Mouse (Mus musculus) heart, embryonic 13.5 days (tissue): Measurements from ENCODE around the gene Vim. TPM values are rescaled to one million over a fixed set of nuclear protein-coding genes. Genes with fewer than 3 reads are reported as not detected.

Source experiments
- ATAC-seq: fragments of 200-750 bp; cut with Nextera tagmentation; 2 replicates; pipeline ENCODE4 v1.8.0; 2017; ENCODE audit warnings: moderate TSS enrichment; ENCODE audit not compliant: insufficient number of reproducible peaks, low FRiP score, low TSS enrichment; ENCODE audit errors: extremely low read depth
- H3K27ac ChIP-seq: fragments of 300-500 bp; sonication (generic); replicated peaks from 2 replicates; pipeline ENCODE4 v1.5.1; 2015; ENCODE audit warnings: moderate library complexity, mild to moderate bottlenecking, inconsistent platforms
- H3K27me3 ChIP-seq: fragments of 300-500 bp; sonication (generic); replicated peaks from 2 replicates; pipeline ENCODE4 v1.6.1; 2015; ENCODE audit warnings: mild to moderate bottlenecking, inconsistent platforms
- H3K36me3 ChIP-seq: fragments of 300-500 bp; sonication (generic); 2 replicates; pipeline ENCODE4 v1.6.1; 2015; ENCODE audit warnings: mild to moderate bottlenecking, inconsistent platforms
- H3K4me1 ChIP-seq: fragments of 300-500 bp; sonication (generic); 2 replicates; pipeline ENCODE4 v1.6.1; 2015; ENCODE audit warnings: inconsistent platforms
- H3K4me2 ChIP-seq: fragments of 300-500 bp; sonication (generic); 2 replicates; pipeline ENCODE4 v1.6.1; 2015; ENCODE audit warnings: inconsistent platforms, mild to moderate bottlenecking, moderate library complexity
- H3K4me3 ChIP-seq: fragments of 300-500 bp; sonication (generic); 2 replicates; pipeline ENCODE4 v1.5.1; 2015; ENCODE audit warnings: moderate library complexity, mild to moderate bottlenecking, inconsistent platforms
- H3K9ac ChIP-seq: fragments of 300-500 bp; sonication (generic); 2 replicates; pipeline ENCODE4 v1.6.1; 2015; ENCODE audit warnings: inconsistent platforms, mild to moderate bottlenecking, moderate library complexity
- H3K9me3 ChIP-seq: fragments of 300-500 bp; sonication (generic); 2 replicates; pipeline ENCODE4 v1.6.1; 2016; ENCODE audit warnings: inconsistent platforms
- WGBS: fragments of 180-500 bp; shearing (Covaris S2); methylation state at CpG from one replicate; pipeline ENCODE4 v1.1.7; 2015; ENCODE audit warnings: mixed read lengths; 5-methylcytosine and 5-hydroxymethylcytosine counted together
- polyA plus RNA-seq: library from polyadenylated mRNA; unstranded; fragments of >200 nt; fragmentation: Nextera tagmentation; extraction: Ambion mirVana; gene quantifications from 2 replicates; pipeline ENCODE4 v1.2.1, GENCODE M21; 2015

Vim gene
- polyA plus RNA-seq, 1 experiment from 2014 or later: 987 TPM

DNA sequence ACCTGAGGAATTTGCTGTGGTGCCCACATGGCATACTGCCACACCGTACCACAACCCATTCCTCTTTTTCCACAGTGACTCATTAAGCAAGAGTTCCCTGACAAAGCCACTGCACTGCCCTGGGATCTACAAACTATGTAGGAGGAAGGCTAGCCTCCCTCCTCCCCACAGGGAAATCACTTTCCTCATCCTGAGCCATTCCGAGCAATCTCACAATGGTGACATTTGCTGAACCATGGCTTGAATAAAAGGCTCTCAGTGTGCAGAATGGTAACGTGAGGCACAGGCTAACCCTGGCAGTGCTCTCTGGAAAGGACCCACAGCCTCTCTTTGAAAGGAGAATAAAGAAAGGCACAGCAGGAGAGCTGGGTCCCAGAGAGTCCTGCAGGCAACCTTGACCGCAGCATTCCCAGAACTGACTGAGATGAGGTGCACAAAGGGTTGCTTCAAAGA, 1.6 kb upstream of the Vim start:
- peak overlapping the region; percentile 99 for H3K9ac ChIP-seq
- H3K4me3 ChIP-seq: no peak overlapping the region
- peaks cover 14% of the 10 kb centered on the region for H3K36me3 ChIP-seq
- no peak for ATAC-seq
- peak overlapping the region; percentile 67 for H3K4me2 ChIP-seq
- H3K4me1 ChIP-seq: peaks cover 23% of the 10 kb centered on the region
- H3K9me3 ChIP-seq: no peaks in the 10 kb centered on the region
- H3K27ac ChIP-seq: peak overlapping the region; percentile 99
- no peaks in the 10 kb centered on the region for H3K27me3 ChIP-seq
- 38% methylated on average over 4 of the region's 4 CpGs for WGBS

DNA sequence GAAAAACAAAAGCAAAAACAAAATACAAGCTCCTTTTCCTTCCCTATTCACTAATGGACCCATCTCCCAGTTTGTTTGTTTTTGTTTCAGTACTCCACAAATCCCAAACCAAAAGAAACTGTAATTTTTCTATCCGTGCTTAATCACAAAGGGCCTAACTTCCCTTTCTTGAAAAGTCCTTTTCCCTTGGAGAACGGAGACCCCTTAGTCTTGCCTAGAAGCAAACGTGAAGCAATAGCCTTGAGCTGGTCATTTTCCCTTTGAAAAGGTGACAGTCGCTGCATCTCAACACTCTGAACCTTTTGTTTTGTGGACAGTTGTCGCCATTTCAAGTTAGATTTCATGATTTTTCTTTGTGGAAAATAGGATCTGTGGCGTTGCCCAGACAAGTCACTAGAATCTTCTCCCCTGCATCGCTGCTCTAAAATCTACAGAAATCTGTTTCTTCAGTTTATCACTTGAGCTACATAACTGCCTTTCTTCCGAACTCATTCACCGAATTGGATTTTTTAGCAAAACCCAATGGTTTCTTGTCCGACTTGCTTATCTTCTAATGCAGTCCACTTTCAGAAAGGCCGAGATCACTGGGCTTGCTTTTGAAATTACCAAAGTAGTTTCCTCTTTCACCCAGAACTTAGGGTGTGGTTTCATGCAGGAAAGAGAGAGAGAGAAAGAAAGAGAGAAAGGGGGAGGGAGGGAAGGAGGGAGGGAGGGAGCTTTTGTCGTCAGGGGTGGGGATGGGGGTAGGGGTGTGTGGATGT, 900 bp upstream of the Vim start:
- no peaks in the 10 kb centered on the region for H3K27me3 ChIP-seq
- 11% methylated on average over 12 of the region's 12 CpGs for WGBS
- H3K4me1 ChIP-seq: peaks cover 25% of the 10 kb centered on the region
- peak overlapping the region; percentile 97 for H3K4me3 ChIP-seq
- H3K27ac ChIP-seq: peak overlapping the region; percentile 99
- peaks cover 19% of the 10 kb centered on the region for H3K36me3 ChIP-seq
- no peak for ATAC-seq
- peak overlapping the region; percentile 99 for H3K9ac ChIP-seq
- H3K9me3 ChIP-seq: no peaks in the 10 kb centered on the region
- H3K4me2 ChIP-seq: peak overlapping the region; percentile 67

DNA sequence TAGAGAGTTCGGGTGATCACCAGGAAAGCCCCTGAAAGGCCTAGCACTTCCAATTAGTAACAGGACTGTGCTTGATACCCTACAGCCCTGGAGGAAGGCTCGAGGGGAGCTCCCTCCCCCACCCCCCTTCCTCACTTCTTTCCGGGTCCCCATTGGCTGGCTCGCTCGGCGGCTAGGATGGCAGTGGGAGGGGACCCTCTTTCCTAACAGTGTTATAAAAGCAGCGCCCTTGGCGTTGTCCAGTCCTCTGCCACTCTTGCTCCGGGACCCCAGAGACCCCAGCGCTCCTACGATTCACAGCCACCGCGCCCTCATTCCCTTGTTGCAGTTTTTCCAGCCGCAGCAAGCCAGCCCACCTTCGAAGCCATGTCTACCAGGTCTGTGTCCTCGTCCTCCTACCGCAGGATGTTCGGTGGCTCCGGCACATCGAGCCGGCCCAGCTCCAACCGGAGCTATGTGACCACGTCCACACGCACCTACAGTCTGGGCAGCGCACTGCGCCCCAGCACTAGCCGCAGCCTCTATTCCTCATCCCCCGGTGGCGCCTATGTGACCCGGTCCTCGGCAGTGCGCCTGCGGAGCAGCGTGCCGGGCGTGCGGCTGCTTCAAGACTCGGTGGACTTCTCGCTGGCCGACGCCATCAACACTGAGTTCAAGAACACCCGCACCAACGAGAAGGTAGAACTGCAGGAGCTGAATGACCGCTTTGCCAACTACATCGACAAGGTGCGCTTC, 506 bp downstream of the Vim start:
- Histone ChIP-seq H3K4me1 (peaks cover 31% of the 10 kb centered on the region), H3K9ac (peak overlapping the region; percentile 99), H3K9me3 (no peaks in the 10 kb centered on the region), H3K4me3 (peak overlapping the region; percentile 97), H3K36me3 (peaks cover 31% of the 10 kb centered on the region), H3K4me2 (peak overlapping the region; percentile 67), H3K27ac (peak overlapping the region; percentile 99), H3K27me3 (no peaks in the 10 kb centered on the region)
- peak; percentile 82 for ATAC-seq
- under 1% methylated on average over 46 of the region's 46 CpGs for WGBS

DNA sequence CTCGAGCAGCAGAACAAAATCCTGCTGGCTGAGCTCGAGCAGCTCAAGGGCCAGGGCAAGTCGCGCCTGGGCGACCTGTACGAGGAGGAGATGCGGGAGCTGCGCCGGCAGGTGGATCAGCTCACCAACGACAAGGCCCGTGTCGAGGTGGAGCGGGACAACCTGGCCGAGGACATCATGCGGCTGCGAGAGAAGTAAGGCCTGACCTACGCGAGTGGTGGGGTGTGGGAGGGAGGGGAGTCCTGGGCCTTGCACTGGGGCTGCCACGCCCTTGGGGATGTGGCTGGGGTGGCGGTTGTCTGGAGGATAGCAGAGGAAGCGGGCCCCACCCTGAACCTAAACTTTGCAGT, 1.0 kb downstream of the Vim start:
- 0% methylated on average over 21 of the region's 21 CpGs for whole genome bisulfite sequencing
- H3K27ac ChIP-seq: peak overlapping the region; percentile 99
- no peak for ATAC-seq
- no peaks in the 10 kb centered on the region for H3K9me3 ChIP-seq
- H3K4me3 ChIP-seq: peak overlapping the region; percentile 97
- peak overlapping the region; percentile 67 for H3K4me2 ChIP-seq
- H3K27me3 ChIP-seq: no peaks in the 10 kb centered on the region
- H3K9ac ChIP-seq: peak overlapping the region; percentile 99
- H3K36me3 ChIP-seq: peaks cover 36% of the 10 kb centered on the region
- peaks cover 33% of the 10 kb centered on the region for H3K4me1 ChIP-seq

DNA sequence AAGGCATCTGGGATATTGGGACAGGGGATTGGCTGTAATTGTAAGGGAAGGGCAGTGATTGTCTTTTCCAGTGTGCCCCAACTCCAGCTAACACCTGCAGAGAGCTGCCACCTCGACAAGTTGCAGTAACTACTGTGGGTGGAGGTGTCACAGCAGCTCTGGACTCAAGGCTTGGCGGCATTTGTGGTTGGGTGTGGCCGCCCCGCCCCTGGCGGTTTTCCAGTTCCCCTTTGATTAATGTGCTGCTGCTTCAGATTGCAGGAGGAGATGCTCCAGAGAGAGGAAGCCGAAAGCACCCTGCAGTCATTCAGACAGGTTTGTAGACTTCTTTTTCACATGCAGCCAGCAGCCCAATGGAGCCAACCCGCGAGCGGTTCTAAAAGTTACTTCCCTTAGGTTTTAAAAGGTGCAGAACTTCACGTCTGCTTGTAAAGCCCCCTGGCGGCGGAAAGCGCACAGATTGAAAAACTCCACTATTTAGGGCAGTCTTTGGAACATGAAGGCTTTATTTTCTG, 1.6 kb downstream of the Vim start:
- Histone ChIP-seq H3K27me3 (no peaks in the 10 kb centered on the region), H3K27ac (peak overlapping the region; percentile 99), H3K4me2 (peak overlapping the region; percentile 67), H3K9ac (peak overlapping the region; percentile 99), H3K4me3 (peak overlapping the region; percentile 97), H3K9me3 (no peaks in the 10 kb centered on the region), H3K36me3 (peaks cover 42% of the 10 kb centered on the region), H3K4me1 (peaks cover 39% of the 10 kb centered on the region)
- 1% methylated on average over 13 of the region's 13 CpGs for WGBS
- no peak for ATAC-seq

DNA sequence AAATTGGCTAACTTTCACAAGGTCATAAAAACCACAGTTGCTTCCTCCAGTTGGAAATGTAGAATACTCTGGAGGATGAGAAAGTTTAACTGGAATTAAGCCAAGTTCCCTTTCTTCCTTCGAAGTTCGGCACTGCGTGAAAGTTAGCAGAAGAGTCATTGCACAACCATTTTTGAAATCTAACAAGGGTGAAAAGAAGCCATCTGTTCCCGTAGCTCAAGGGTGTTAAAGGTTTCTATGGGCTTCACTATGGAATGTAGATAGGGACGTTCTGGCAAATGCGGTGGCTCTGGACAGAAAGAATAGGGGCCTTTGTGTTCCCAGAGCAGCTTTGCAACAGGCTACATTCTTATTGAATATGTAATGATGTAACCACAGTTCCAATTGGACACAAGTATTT, 2.2 kb downstream of the Vim start:
- H3K4me1 ChIP-seq: peaks cover 39% of the 10 kb centered on the region

DNA sequence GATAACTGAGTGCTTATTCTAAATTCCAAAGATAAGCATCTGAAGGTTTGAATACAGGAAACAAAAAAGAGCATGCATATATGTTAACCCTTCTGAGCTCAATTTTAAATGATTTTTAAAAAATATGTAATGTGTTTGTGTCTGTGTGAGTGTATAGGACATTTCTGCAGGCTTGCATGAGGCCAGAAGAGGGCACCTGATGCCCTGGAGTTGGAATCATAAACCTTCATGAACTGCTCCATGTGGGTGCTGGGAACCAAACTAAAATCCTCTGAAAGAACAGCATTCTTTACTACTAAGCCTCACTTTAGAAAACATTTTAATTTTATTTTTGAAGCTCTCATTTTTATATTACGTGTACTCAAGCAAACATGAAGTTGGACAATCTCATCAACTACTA, 3.7 kb downstream of the Vim start:
- Histone ChIP-seq H3K9ac (no peak overlapping the region), H3K27ac (no peak overlapping the region), H3K27me3 (no peaks in the 10 kb centered on the region), H3K9me3 (no peaks in the 10 kb centered on the region), H3K36me3 (peaks cover 62% of the 10 kb centered on the region), H3K4me1 (peaks cover 28% of the 10 kb centered on the region), H3K4me3 (peak overlapping the region; percentile 97), H3K4me2 (peak overlapping the region; percentile 63)
- ATAC-seq: no peak
- 77% methylated on average over 1 of the region's 1 CpGs for WGBS

More for the DNA sequence above, 2.2 kb downstream of the Vim start:
- Histone ChIP-seq H3K9ac (peak overlapping the region; percentile 99), H3K9me3 (no peaks in the 10 kb centered on the region), H3K4me3 (peak overlapping the region; percentile 97), H3K27me3 (no peaks in the 10 kb centered on the region), H3K27ac (peak overlapping the region; percentile 99), H3K4me2 (peak overlapping the region; percentile 67), H3K36me3 (peaks cover 48% of the 10 kb centered on the region)
- 19% methylated on average over 6 of the region's 6 CpGs for WGBS
- ATAC-seq: no peak

DNA sequence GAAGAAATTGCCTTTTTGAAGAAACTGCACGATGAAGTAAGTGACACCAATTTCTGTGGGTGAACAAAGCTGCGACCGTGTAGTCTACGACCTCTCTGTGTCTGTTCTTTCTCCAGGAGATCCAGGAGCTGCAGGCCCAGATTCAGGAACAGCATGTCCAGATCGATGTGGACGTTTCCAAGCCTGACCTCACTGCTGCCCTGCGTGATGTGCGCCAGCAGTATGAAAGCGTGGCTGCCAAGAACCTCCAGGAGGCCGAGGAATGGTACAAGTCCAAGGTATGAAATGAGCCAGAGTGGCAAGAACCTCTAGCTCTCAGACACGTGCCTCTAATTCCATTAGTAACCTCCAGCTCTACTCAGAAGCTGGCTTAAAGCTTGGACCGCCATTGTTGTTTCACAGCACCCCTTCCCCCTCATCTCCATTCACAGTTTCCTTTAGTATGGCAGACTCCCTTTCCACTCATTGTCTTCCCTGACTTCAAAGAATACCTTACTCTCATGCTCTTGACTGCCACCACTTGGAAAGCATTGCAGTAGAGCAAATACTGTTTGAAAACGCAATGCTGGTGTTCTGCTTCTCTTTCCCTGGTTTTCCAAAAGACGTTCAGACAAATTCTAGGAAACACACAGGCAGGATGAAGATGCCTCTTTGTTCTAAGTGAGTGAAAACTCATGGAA, 4.9 kb downstream of the Vim start:
- peak overlapping the region; percentile 30 for H3K4me3 ChIP-seq
- H3K36me3 ChIP-seq: peaks cover 73% of the 10 kb centered on the region
- no peaks in the 10 kb centered on the region for H3K9me3 ChIP-seq
- no peaks in the 10 kb centered on the region for H3K27me3 ChIP-seq
- no peak for ATAC-seq
- H3K4me1 ChIP-seq: peaks cover 23% of the 10 kb centered on the region
- H3K9ac ChIP-seq: peak overlapping the region; percentile 52
- WGBS: 66% methylated on average over 14 of the region's 14 CpGs
- H3K27ac ChIP-seq: peak overlapping the region; percentile 36; the same call in 1 of the 2 replicates
- H3K4me2 ChIP-seq: peak overlapping the region; percentile 57

DNA sequence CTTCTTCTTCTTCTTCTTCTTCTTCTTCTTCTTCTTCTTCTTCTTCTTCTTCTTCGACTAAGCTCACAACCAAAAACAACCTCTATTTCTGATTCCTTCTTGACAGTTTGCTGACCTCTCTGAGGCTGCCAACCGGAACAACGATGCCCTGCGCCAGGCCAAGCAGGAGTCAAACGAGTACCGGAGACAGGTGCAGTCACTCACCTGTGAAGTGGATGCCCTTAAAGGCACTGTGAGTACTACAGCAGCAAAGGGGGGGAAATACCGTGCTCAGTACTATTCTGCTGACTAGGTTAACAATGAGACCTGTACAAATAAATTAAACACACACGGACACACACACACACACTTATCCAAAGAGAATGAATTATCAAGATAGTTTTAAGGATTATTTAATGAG, 5.6 kb downstream of the Vim start:
- no peak overlapping the region for H3K4me3 ChIP-seq
- H3K4me1 ChIP-seq: peaks cover 23% of the 10 kb centered on the region
- no peak for ATAC-seq
- H3K9ac ChIP-seq: no peak overlapping the region
- no peaks in the 10 kb centered on the region for H3K9me3 ChIP-seq
- H3K27ac ChIP-seq: no peak overlapping the region
- H3K27me3 ChIP-seq: no peaks in the 10 kb centered on the region
- H3K36me3 ChIP-seq: peaks cover 75% of the 10 kb centered on the region
- WGBS: 86% methylated on average over 8 of the region's 8 CpGs
- H3K4me2 ChIP-seq: peak overlapping the region; percentile 43

DNA sequence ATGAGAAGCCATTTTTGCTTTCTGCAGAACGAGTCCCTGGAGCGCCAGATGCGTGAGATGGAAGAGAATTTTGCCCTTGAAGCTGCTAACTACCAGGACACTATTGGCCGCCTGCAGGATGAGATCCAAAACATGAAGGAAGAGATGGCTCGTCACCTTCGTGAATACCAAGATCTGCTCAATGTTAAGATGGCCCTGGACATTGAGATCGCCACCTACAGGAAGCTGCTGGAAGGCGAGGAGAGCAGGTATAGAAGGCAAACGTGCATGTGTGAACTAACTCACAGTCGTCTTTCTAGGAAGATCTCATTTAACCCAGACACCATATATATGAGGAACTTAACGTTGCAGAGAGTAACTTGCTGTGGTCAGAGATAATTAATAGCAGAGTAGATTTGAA, 6.3 kb downstream of the Vim start:
- ATAC-seq: no peak
- no peaks in the 10 kb centered on the region for H3K27me3 ChIP-seq
- H3K27ac ChIP-seq: no peak overlapping the region
- H3K4me1 ChIP-seq: peaks cover 23% of the 10 kb centered on the region
- H3K4me3 ChIP-seq: no peak overlapping the region
- H3K9ac ChIP-seq: no peak overlapping the region
- no peaks in the 10 kb centered on the region for H3K9me3 ChIP-seq
- WGBS: 57% methylated on average over 11 of the region's 11 CpGs
- H3K36me3 ChIP-seq: peaks cover 75% of the 10 kb centered on the region
- H3K4me2 ChIP-seq: peak overlapping the region; percentile 43

DNA sequence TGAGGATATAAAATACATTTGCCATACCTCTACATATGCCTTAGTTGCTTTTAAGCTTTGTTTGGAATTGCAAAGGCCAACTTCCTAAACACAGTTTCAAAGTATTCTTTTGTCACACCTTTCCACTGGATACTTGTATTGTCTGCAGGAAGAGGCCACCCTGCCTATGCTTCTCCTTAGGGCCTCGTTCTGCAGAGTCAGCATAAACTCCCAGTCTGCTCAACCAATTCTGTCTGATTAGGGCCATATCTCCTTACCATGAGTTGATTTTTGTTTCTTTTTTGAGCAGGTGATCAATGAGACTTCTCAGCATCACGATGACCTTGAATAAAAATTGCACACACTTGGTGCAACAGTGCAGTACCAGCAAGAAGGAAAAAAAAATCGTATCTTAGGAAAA, 8.5 kb downstream of the Vim start:
- no peaks in the 10 kb centered on the region for H3K27me3 ChIP-seq
- no peak overlapping the region for H3K27ac ChIP-seq
- H3K9ac ChIP-seq: no peak overlapping the region
- H3K4me3 ChIP-seq: no peak overlapping the region
- WGBS: 69% methylated on average over 3 of the region's 3 CpGs
- H3K9me3 ChIP-seq: no peaks in the 10 kb centered on the region
- no peak overlapping the region for H3K4me2 ChIP-seq
- H3K36me3 ChIP-seq: peaks cover 60% of the 10 kb centered on the region
- peaks cover 15% of the 10 kb centered on the region for H3K4me1 ChIP-seq
- no peak for ATAC-seq
